Mouse (Mus musculus) midbrain, postnatal 0 days (tissue): Measurements from ENCODE around the gene Zfp146. TPM values are rescaled to one million over a fixed set of nuclear protein-coding genes. Genes with fewer than 3 reads are reported as not detected.
A peak's percentile ranks its signal among the peaks of the same experiment; 100 is the strongest.

Source experiments
- ATAC-seq: fragments of 200-750 bp; cut with Nextera tagmentation; 2 replicates; pipeline ENCODE4 v1.8.0; 2017; ENCODE audit warnings: moderate number of reproducible peaks, mild to moderate bottlenecking, moderate TSS enrichment, moderate library complexity; ENCODE audit not compliant: low FRiP score
- DNase-seq: peaks from one replicate; pipeline ENCODE4 v3.0.0-alpha.2; 2015; ENCODE audit warnings: low spot score
- H3K27ac ChIP-seq: fragments of 300-500 bp; sonication (generic); 2 replicates; pipeline ENCODE4 v1.5.1; 2014; ENCODE audit warnings: low read depth, mild to moderate bottlenecking, low read length, mixed read lengths
- H3K27me3 ChIP-seq: fragments of 300-500 bp; sonication (generic); 2 replicates; pipeline ENCODE4 v1.6.1; 2014; ENCODE audit warnings: low read length, control low read depth, mixed read lengths; ENCODE audit not compliant: insufficient read depth
- H3K36me3 ChIP-seq: fragments of 300-500 bp; sonication (generic); 2 replicates; pipeline ENCODE4 v1.6.1; 2014; ENCODE audit warnings: low read length, control low read depth, mixed read lengths; ENCODE audit not compliant: insufficient read depth
- H3K4me1 ChIP-seq: fragments of 300-500 bp; sonication (generic); 2 replicates; pipeline ENCODE4 v1.6.1; 2014; ENCODE audit warnings: mild to moderate bottlenecking, control low read depth, antibody characterized with exemption, low read length, mixed read lengths; ENCODE audit not compliant: insufficient read depth
- H3K4me2 ChIP-seq: fragments of 300-500 bp; sonication (generic); 2 replicates; pipeline ENCODE4 v1.6.1; 2014; ENCODE audit warnings: low read depth, mild to moderate bottlenecking, low read length, mixed read lengths; ENCODE audit not compliant: poor library complexity, severe bottlenecking
- H3K4me3 ChIP-seq: fragments of 300-500 bp; sonication (generic); 2 replicates; pipeline ENCODE4 v1.5.1; 2014; ENCODE audit warnings: low read depth, mild to moderate bottlenecking, low read length, moderate library complexity
- H3K9ac ChIP-seq: fragments of 300-500 bp; sonication (generic); replicated peaks from 2 replicates; pipeline ENCODE4 v1.6.1; 2014; ENCODE audit warnings: mild to moderate bottlenecking, low read length, moderate library complexity, mixed read lengths; ENCODE audit not compliant: poor library complexity, severe bottlenecking
- H3K9me3 ChIP-seq: fragments of 300-500 bp; sonication (generic); 2 replicates; pipeline ENCODE4 v1.6.1; 2016; ENCODE audit warnings: low read length, control low read depth
- CTCF ChIP-seq: IDR thresholded peaks from 2 replicates; pipeline ENCODE4 v1.5.1; 2016; ENCODE audit warnings: antibody characterized with exemption, mild to moderate bottlenecking
- WGBS: fragments of 180-500 bp; shearing (Covaris S2); extraction: QIAGEN DNeasy Blood & Tissue Kit; methylation state at CpG from one replicate; pipeline ENCODE4 v1.1.7; 2014; 5-methylcytosine and 5-hydroxymethylcytosine counted together
- polyA plus RNA-seq: library from polyadenylated mRNA; unstranded; fragments of >200 nt; fragmentation: Nextera tagmentation; extraction: Ambion mirVana; gene quantifications from 2 replicates; pipeline ENCODE4 v1.2.1, GENCODE M21; 2015
- total RNA-seq: library from RNA; depleted of rRNA; stranded (reverse); fragments of >200 nt; gene quantifications from 2 replicates; pipeline ENCODE4 v1.2.3, GENCODE M21; 2014

Gene Zfp146
- total and polyA plus RNA-seq, 2 experiments from 2014 or later: 7.2 to 49.8 TPM

DNA sequence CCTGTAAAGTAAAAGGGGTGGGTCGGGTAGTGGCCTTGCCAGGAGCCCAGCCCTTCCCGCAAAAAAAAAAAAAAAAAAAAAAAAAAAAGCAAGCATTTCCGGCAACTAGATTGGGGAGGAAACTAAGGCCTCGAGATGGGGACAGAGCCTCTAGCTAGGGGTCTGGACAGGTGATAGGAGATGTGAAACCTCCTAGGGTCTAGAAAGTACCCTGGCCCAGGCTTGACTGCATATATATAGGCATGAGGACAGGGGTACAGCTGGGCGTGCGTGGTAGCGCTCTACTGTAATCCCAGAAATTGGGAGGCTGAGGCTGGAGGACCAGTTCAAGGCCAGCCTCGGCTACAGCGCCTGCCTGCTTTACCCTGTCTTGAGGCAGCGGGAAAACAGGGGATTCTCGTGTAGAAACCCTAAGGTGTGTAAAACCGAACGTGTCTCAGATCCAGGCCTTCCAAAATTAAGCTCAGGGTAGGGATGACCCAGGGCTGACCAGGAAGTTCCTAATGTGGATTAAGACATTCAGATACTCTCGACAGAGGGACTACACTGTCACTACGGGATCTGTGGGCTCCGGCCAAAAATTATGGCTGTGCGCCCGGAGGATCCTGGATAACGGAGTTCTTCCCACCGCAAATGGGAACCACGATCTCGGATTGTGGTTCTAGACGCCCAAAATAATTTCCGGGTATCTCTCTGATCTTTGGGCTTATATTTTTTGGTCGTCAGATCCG, 24.7 kb upstream of the Zfp146 start:
- no peak for TF ChIP-seq CTCF
- peak overlapping the region; percentile 77 for H3K27ac ChIP-seq
- WGBS: under 1% methylated on average over 26 of the region's 26 CpGs
- H3K4me1 ChIP-seq: peaks cover 6% of the 10 kb centered on the region; the same call in 1 of the 2 replicates
- DNase-seq (peak; percentile 63), ATAC-seq (peak; percentile 29)
- H3K36me3 ChIP-seq: peaks cover 15% of the 10 kb centered on the region
- H3K4me3 ChIP-seq: peak overlapping the region; percentile 75
- peak overlapping the region; percentile 79 for H3K9ac ChIP-seq
- H3K27me3 ChIP-seq: no peaks in the 10 kb centered on the region
- peak overlapping the region; percentile 53 for H3K4me2 ChIP-seq
- H3K9me3 ChIP-seq: no peaks in the 10 kb centered on the region

DNA sequence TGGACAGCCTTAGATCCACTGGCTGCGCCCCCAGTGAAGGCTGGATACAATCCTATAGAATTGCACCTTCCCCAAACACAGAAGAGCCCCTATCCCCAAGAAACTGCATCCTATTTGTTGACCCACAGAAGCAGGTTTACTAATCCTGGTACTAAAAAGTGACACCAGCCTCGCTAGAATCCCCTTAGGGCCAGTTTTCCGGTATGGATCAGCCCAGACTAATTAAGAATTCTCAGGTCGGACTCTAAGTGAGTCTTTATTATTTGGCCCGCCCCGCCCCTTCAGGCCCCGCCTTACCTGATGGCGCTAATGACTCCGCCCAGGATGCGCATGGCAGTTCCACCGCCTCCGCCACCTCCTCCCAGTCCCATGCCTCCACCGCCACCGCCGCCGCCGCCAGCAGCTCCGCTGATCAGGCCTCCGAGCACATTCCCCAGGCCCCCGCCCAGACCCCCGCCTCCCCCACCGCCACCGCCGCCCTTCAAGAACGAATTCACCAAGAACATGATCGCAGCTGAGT, 24.1 kb upstream of the Zfp146 start:
- peak overlapping the region; percentile 53 for H3K4me2 ChIP-seq
- H3K9ac ChIP-seq: peak overlapping the region; percentile 79
- DNase-seq (peak; percentile 82), ATAC-seq (peak; percentile 35; the same call in 1 of the 2 replicates)
- no peaks in the 10 kb centered on the region for H3K27me3 ChIP-seq
- H3K9me3 ChIP-seq: no peaks in the 10 kb centered on the region
- WGBS: 1% methylated on average over 25 of the region's 26 CpGs
- H3K27ac ChIP-seq: peak overlapping the region; percentile 77
- no peak for TF ChIP-seq CTCF
- peak overlapping the region; percentile 75 for H3K4me3 ChIP-seq
- H3K4me1 ChIP-seq: peaks cover 6% of the 10 kb centered on the region; the same call in 1 of the 2 replicates
- peaks cover 19% of the 10 kb centered on the region for H3K36me3 ChIP-seq

DNA sequence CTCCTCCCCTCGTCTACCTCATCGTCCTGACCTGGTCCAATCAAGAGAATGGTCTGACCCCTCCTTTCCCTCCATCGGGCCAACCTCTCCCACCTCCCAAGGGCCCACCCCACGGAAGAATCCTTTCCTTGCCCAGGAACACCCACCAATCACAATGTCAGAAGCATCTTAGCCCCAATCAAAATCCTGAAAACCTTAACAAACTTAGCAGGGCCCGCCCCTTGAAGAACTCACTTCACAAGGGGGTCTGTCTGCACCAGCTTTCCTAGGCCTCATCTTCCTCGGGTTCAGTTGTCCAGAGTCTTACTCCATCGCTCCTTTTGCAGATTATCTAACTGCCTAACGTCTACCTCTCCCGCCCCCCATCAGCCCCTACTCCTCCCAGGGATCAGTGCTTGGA, 23.5 kb upstream of the Zfp146 start:
- Histone ChIP-seq H3K9ac (peak overlapping the region; percentile 79), H3K4me2 (peak overlapping the region; percentile 53), H3K4me3 (peak overlapping the region; percentile 75), H3K36me3 (peaks cover 26% of the 10 kb centered on the region), H3K4me1 (peaks cover 6% of the 10 kb centered on the region; the same call in 1 of the 2 replicates), H3K27me3 (no peaks in the 10 kb centered on the region), H3K27ac (peak overlapping the region; percentile 77; the same call in 1 of the 2 replicates), H3K9me3 (no peaks in the 10 kb centered on the region)
- WGBS: 17% methylated on average over 9 of the region's 9 CpGs
- TF ChIP-seq CTCF: no peak
- DNase-seq (no peak), ATAC-seq (no peak)

DNA sequence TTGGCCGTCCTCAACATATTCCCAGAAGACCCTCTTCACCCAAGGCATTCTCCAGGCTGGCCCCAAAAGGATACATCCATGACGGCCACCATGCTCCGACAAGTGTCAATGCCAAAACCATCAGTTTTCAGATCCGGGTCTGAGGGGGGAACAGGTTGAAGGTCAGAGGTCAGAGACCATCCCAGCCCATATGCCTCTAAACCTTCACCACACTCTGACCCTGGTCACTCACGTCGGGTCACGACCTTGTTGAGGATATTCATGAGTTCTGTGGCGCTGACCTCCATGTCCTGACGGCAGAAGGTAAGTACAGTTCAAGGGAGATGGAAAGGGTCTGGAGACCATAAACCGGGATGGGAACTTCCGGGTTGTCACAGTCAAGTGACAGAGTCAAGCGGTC, 22.5 kb upstream of the Zfp146 start:
- peaks cover 35% of the 10 kb centered on the region for H3K36me3 ChIP-seq

DNA sequence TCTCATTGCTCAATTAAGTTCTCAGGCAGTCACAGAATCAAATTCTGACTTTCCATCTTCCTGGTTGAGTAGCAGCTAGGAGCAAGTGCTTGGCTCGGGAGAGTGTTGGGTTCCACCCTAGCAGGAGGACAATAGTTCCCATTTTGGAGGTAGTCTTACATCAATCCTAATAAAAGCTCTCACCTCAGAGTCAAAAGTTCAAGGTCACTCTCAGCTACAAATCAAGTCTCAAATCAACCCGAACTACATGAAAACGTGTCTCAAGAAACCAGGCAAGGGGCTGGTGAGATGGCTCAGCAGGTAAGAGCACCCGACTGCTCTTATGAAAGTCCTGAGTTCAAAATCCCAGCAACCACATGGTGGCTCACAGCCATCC, 19.6 kb upstream of the Zfp146 start:
- Histone ChIP-seq H3K27me3 (no peaks in the 10 kb centered on the region), H3K4me3 (no peak overlapping the region), H3K27ac (no peak overlapping the region), H3K9me3 (no peaks in the 10 kb centered on the region), H3K9ac (no peak overlapping the region), H3K4me1 (peaks cover 6% of the 10 kb centered on the region; the same call in 1 of the 2 replicates), H3K36me3 (peaks cover 54% of the 10 kb centered on the region), H3K4me2 (no peak overlapping the region)
- no peak for TF ChIP-seq CTCF
- ATAC-seq (no peak), DNase-seq (no peak)
- WGBS: 87% methylated on average over 4 of the region's 4 CpGs

More for the DNA sequence above, 22.5 kb upstream of the Zfp146 start:
- H3K9me3 ChIP-seq: no peaks in the 10 kb centered on the region
- H3K9ac ChIP-seq: no peak overlapping the region
- no peak overlapping the region for H3K4me3 ChIP-seq
- no peak for TF ChIP-seq CTCF
- DNase-seq (no peak), ATAC-seq (no peak)
- no peak overlapping the region for H3K27ac ChIP-seq
- H3K4me2 ChIP-seq: no peak overlapping the region
- 90% methylated on average over 12 of the region's 12 CpGs for WGBS
- H3K4me1 ChIP-seq: peaks cover 6% of the 10 kb centered on the region; the same call in 1 of the 2 replicates
- H3K27me3 ChIP-seq: no peaks in the 10 kb centered on the region
